Mouse (Mus musculus) R1 (cell line): ENCODE data around the gene Gabrr1.
A peak's percentile ranks its signal among the peaks of the same experiment; 100 is the strongest.

Experiments used
- DNase-seq: peaks from one replicate; pipeline ENCODE4 v3.0.0-alpha.2; 2018; ENCODE audit warnings: low read depth, low spot score

The Gabrr1 gene

GRCm38 (mm10) chr4:33208881-33209841 lies 76.8 kb downstream of the Gabrr1 start, which contains the start of gene Srsf12:
Srsf12 (plus strand) TSS chr4:33208991.
- peak; percentile 50 for DNase-seq
